Mouse (Mus musculus) liver, embryonic 14.5 days (tissue): ENCODE data around the gene Tshb.

Source experiments
- CTCF ChIP-seq: IDR thresholded peaks from 2 replicates; pipeline ENCODE4 v1.5.1; 2016; ENCODE audit warnings: antibody characterized with exemption, low read depth, control low read depth
- EP300 ChIP-seq: IDR thresholded peaks from 2 replicates; pipeline ENCODE4 v1.6.1; 2016; ENCODE audit warnings: antibody characterized with exemption, low read depth

GRCm38 (mm10) chr3:102803937-102804336 is 21.4 kb upstream of the Tshb start:
- TF ChIP-seq CTCF (peak; percentile 71), EP300 (no peak)
